Mouse (Mus musculus) forebrain, embryonic 14.5 days (tissue): ENCODE data around the gene Trim7. TPM values are rescaled to one million over a fixed set of nuclear protein-coding genes. Genes with fewer than 3 reads are reported as not detected.

Source experiments
- ATAC-seq: fragments of 200-750 bp; cut with Nextera tagmentation; 2 replicates; pipeline ENCODE4 v1.8.0; 2017; ENCODE audit warnings: mild to moderate bottlenecking, moderate library complexity
- DNase-seq: peaks from one replicate; pipeline ENCODE4 v3.0.0-alpha.2; 2015; ENCODE audit warnings: low spot score
- H3K27ac ChIP-seq: fragments of 300-500 bp; sonication (generic); 2 replicates; pipeline ENCODE4 v1.5.1; 2014; ENCODE audit warnings: low read depth, mild to moderate bottlenecking, control low read depth, low read length, moderate library complexity
- H3K27me3 ChIP-seq: fragments of 300-500 bp; sonication (generic); replicated peaks from 2 replicates; pipeline ENCODE4 v1.6.1; 2014; ENCODE audit warnings: low read length, control low read depth, mixed read lengths; ENCODE audit not compliant: control insufficient read depth, insufficient read depth
- H3K36me3 ChIP-seq: fragments of 300-500 bp; sonication (generic); 2 replicates; pipeline ENCODE4 v1.6.1; 2014; ENCODE audit warnings: low read length, control low read depth; ENCODE audit not compliant: control insufficient read depth, insufficient read depth
- H3K4me1 ChIP-seq: fragments of 300-500 bp; sonication (generic); 2 replicates; pipeline ENCODE4 v1.6.1; 2014; ENCODE audit warnings: antibody characterized with exemption, low read length, control low read depth; ENCODE audit not compliant: control insufficient read depth, insufficient read depth
- H3K4me2 ChIP-seq: fragments of 300-500 bp; sonication (generic); 2 replicates; pipeline ENCODE4 v1.6.1; 2014; ENCODE audit warnings: mild to moderate bottlenecking, control low read depth, low read length
- H3K4me3 ChIP-seq: fragments of 300-500 bp; sonication (generic); 2 replicates; pipeline ENCODE4 v1.5.1; 2014; ENCODE audit warnings: low read depth, low read length, control low read depth
- H3K9ac ChIP-seq: fragments of 300-500 bp; sonication (generic); 2 replicates; pipeline ENCODE4 v1.6.1; 2014; ENCODE audit warnings: mild to moderate bottlenecking, low read length, control low read depth, moderate library complexity
- H3K9me3 ChIP-seq: fragments of 300-500 bp; sonication (generic); replicated peaks from 2 replicates; pipeline ENCODE4 v1.6.1; 2016; ENCODE audit warnings: low read length, control low read depth, mixed read lengths; ENCODE audit not compliant: control insufficient read depth
- WGBS: fragments of 180-500 bp; shearing (Covaris S2); extraction: QIAGEN DNeasy Blood & Tissue Kit; methylation state at CpG from one replicate; pipeline ENCODE4 v1.1.7; 2014; 5-methylcytosine and 5-hydroxymethylcytosine counted together
- polyA plus RNA-seq: library from polyadenylated mRNA; unstranded; fragments of >200 nt; fragmentation: Nextera tagmentation; extraction: Ambion mirVana; gene quantifications from 2 replicates; pipeline ENCODE4 v1.2.1, GENCODE M21; 2014

The Trim7 gene
- polyA plus RNA-seq, 1 experiment from 2014 or later: 0.61 TPM

DNA sequence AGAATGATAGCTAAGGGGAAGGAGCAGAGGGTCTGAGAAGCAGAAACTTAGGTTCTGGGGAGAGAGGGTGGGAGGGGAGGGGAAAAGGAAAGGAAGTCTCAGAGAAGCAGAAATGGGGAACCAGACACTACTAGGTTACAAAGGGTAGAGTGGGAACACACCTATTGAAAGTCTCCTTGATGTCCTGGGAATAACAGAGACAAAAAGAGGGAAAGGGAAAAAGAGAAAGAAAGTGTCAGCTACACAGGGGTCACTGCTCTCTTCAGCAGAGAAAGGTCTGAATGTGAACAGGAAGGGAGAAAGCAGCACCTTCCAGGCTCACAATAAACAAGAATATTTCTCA, 17.7 kb upstream of the Trim7 start:
- no peaks in the 10 kb centered on the region for H3K4me1 ChIP-seq
- H3K27ac ChIP-seq: no peak overlapping the region
- H3K27me3 ChIP-seq: no peaks in the 10 kb centered on the region
- no peak for DNase-seq
- no peak overlapping the region for H3K4me2 ChIP-seq
- ATAC-seq: no peak
- H3K4me3 ChIP-seq: no peak overlapping the region
- H3K36me3 ChIP-seq: peaks cover 94% of the 10 kb centered on the region
- H3K9ac ChIP-seq: no peak overlapping the region
- H3K9me3 ChIP-seq: no peaks in the 10 kb centered on the region

DNA sequence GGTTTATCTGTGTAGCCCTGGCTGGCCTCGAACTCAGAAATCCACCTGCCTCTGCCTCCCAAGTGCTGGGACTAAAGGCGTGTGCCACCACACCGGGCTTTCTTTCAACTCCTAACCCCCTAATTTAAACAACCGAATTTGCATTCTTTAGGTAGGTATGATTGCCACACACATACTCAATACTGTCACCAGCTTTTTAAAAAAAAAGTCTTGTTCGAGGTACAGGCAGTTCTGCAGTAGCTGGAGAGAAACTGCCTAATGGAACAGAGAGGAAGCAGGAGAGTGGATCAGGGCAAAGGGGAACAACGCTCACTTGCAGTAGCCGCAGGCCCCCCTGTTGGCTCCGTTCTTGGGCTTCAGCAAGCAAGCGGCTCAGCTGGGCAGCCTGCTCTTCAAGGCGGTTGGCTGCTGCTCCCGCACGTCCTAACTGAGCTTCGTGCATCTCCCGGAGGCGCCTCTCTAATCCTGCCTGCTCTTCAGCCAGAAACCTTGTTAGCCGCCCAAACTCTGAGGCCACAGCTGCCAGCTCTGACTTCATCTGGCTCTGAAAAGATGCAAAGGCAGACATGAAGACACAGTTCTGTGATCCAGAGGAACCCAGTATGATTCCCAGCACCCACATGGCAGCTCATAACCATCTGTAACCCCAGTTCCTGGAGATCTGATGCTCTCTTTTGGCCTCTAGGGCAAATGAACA, 17.1 kb upstream of the Trim7 start:
- Histone ChIP-seq H3K4me2 (no peak overlapping the region), H3K9me3 (no peaks in the 10 kb centered on the region), H3K4me3 (no peak overlapping the region), H3K4me1 (no peaks in the 10 kb centered on the region), H3K9ac (no peak overlapping the region), H3K27me3 (no peaks in the 10 kb centered on the region), H3K27ac (no peak overlapping the region), H3K36me3 (peaks cover 87% of the 10 kb centered on the region)
- 66% methylated on average over 16 of the region's 16 CpGs for WGBS
- peak; percentile 22; the same call in 1 of the 2 replicates for ATAC-seq
- no peak for DNase-seq

- Histone ChIP-seq H3K9me3 (no peaks in the 10 kb centered on the region), H3K4me2 (no peak overlapping the region), H3K27ac (no peak overlapping the region), H3K36me3 (peaks cover 86% of the 10 kb centered on the region), H3K9ac (no peak overlapping the region), H3K4me3 (no peak overlapping the region), H3K27me3 (no peaks in the 10 kb centered on the region), H3K4me1 (no peaks in the 10 kb centered on the region)
- ATAC-seq: no peak
- DNase-seq: no peak
- 72% methylated on average over 4 of the region's 4 CpGs for WGBS
Measured at GRCm38 (mm10) chr11:48809434-48809830, 16.5 kb upstream of the Trim7 start.

DNA sequence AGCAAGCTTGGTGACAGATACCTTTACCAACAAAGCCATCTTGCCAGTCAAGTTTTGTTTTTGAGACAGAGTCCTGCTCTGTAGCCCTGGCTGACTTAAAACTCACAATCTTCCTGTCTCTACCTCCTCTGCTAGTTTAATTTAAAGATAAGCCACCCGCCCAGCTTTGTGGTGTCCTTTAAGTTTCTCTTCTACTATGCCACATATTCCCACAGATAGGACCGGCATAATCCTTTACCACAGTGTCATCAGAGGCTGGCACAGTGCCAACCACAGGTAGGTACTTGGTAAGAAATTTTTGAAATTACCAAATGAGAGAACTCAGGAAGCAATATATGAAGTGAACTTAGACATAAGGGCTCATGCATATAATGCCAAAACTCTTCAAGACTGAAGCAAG, 15.8 kb upstream of the Trim7 start:
- H3K9me3 ChIP-seq: no peaks in the 10 kb centered on the region
- no peak overlapping the region for H3K27ac ChIP-seq
- no peak overlapping the region for H3K4me2 ChIP-seq
- ATAC-seq (no peak), DNase-seq (no peak)
- H3K4me1 ChIP-seq: peaks cover 6% of the 10 kb centered on the region
- peaks cover 82% of the 10 kb centered on the region for H3K36me3 ChIP-seq
- no peaks in the 10 kb centered on the region for H3K27me3 ChIP-seq
- H3K4me3 ChIP-seq: no peak overlapping the region
- WGBS: 88% methylated on average over 2 of the region's 2 CpGs
- no peak overlapping the region for H3K9ac ChIP-seq

DNA sequence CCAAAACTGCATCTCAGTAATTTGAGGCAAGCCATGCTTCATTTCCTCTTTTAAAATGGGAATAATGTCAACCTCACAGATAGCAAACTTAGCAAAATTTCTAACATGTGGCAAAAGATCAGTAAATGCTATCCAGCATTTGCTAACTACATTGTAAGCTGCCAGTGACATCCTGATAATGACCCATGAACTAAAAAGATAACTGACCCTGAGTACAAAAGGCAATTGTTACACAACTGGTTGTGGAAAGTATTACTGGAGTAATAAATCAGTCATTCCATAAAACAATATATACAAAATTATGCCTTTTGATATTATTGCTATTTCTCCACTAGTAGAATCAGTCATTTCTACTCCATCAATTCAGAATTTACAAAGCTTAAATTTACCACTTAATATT, 12.2 kb upstream of the Trim7 start:
- Histone ChIP-seq H3K27me3 (no peaks in the 10 kb centered on the region), H3K4me1 (peaks cover 14% of the 10 kb centered on the region), H3K36me3 (peaks cover 51% of the 10 kb centered on the region), H3K27ac (no peak overlapping the region), H3K9ac (no peak overlapping the region), H3K9me3 (no peaks in the 10 kb centered on the region), H3K4me2 (no peak overlapping the region), H3K4me3 (no peak overlapping the region)
- no peak for ATAC-seq
- no peak for DNase-seq

DNA sequence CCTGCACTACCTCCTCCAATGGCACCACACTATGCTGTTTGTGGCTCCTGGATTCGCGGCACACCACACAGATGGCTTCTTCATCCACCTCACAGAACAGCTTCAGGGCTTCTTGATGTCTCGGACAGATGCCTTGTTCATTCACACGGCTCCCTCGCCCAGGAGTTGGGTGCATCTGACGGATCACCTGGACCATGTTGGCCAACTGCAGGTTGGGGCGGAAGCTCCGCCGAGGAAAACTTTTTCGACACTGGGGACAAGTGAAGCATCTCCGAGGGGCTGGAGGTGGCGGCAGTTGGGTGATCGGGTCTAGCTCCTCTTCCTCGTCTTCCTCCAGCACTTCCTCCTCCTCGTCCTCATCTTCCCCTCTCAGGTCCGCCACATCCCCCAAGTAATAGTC, 10.1 kb upstream of the Trim7 start:
- H3K9ac ChIP-seq: peak overlapping the region; percentile 83
- H3K27ac ChIP-seq: 0 out of 2 replicates have a peak overlapping the region, but pooled peaks have one; percentile 62
- H3K36me3 ChIP-seq: peaks cover 31% of the 10 kb centered on the region
- H3K27me3 ChIP-seq: no peaks in the 10 kb centered on the region
- WGBS: 83% methylated on average over 16 of the region's 16 CpGs
- H3K4me3 ChIP-seq: peak overlapping the region; percentile 46
- ATAC-seq (no peak), DNase-seq (no peak)
- peak overlapping the region; percentile 91 for H3K4me2 ChIP-seq
- H3K4me1 ChIP-seq: peaks cover 14% of the 10 kb centered on the region
- no peaks in the 10 kb centered on the region for H3K9me3 ChIP-seq

DNA sequence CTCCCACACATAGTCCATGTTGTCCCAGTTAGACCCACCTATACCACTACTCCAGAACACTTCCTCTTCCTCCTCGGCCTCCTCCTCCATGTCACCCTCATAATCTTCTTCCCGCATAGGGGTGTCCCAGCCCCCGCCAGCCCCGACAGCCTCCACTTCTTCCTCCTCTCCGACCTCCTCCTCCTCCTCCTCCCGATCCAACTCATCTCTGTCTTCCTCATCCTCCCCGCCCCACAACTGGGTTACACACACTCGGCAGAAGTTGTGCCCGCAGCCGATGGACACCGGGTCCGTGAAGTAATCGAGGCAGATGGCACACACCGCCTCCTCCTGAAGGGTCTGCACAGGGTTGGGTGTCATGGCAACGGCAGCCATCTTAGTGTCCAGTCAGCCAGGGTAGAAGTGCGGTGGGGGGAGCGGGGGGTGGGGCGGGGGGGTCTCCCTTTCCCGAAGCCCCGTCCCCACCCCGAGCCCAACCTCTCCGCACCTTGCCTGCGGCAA, 9.6 kb upstream of the Trim7 start:
- ATAC-seq: peak; percentile 55

DNA sequence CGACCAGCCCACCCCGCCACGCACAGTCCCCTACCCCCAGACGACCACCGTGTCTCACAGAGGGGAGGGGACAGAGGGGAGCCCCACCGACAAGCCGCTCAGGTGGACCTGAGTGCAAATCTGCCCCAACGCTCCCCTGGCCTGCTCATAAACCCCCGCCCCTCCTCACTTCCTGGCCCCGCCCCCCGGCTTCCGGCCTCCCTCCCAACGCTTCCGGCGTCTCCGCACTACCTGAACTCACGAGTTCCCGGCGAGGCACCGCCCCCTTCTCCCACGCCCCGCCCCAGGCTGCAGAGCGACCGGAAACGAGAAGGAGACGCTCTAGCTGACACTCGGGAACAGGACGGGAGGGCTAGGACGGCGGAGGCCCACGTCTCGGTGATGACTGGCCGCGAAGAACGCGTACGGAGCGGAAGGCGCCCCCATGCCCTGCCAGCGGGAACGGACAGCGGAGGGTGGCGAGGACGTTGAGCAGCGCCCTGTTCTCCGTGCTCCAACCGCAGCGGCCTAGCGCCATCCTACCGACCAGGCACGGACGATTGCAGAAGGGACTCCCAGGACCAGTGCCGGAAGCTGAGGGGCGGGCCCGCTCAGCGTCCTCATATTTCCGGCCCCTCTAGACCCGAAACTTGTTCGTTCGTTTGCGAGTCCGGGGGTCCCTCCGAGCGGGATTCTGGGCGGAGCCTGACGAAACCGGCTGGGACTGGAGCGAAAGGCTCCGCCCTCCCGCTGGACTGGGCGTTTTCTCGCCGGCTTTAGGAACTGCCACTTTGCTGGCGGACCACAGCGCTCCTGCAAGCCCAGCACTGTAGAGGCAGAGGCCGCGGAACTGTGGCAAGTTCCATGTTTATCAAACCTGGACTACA, 8.9 kb upstream of the Trim7 start, which contains the start of gene Trim41:
Gene Trim41 (minus strand): TSS at position 554 of the 866 bp plus-strand sequence.
- no peaks in the 10 kb centered on the region for H3K9me3 ChIP-seq
- DNase-seq: peak; percentile 99
- H3K4me1 ChIP-seq: peaks cover 14% of the 10 kb centered on the region
- under 1% methylated on average over 77 of the region's 77 CpGs for WGBS
- H3K4me2 ChIP-seq: peak within 1 kb of the TSS; percentile 91
- peak within 1 kb of the TSS; percentile 46 for H3K4me3 ChIP-seq
- H3K27ac ChIP-seq: peak within 1 kb of the TSS; percentile 85
- H3K27me3 ChIP-seq: no peaks in the 10 kb centered on the region
- peak within 1 kb of the TSS; percentile 83 for H3K9ac ChIP-seq
- peak; percentile 97 for ATAC-seq
- H3K36me3 ChIP-seq: peaks cover 19% of the 10 kb centered on the region

More for the DNA sequence above, 9.6 kb upstream of the Trim7 start:
- Histone ChIP-seq H3K9ac (peak overlapping the region; percentile 83), H3K27me3 (no peaks in the 10 kb centered on the region), H3K9me3 (no peaks in the 10 kb centered on the region), H3K4me2 (peak overlapping the region; percentile 91), H3K36me3 (peaks cover 26% of the 10 kb centered on the region), H3K27ac (peak overlapping the region; percentile 62; the same call in 1 of the 2 replicates), H3K4me1 (peaks cover 14% of the 10 kb centered on the region), H3K4me3 (peak overlapping the region; percentile 46)
- DNase-seq: peak; percentile 75
- WGBS: 4% methylated on average over 21 of the region's 23 CpGs
